Mouse (Mus musculus) liver, adult 2 months (tissue): ENCODE measurements around the gene 1810037I17Rik.

Experiments used
- CTCF ChIP-seq: fragments of 200-500 bp; IDR thresholded peaks from 2 replicates; pipeline ENCODE4 v1.5.1; 2011; ENCODE audit warnings: low read depth, low read length, control low read depth
- POLR2A ChIP-seq: fragments of 200-500 bp; IDR thresholded peaks from 2 replicates; pipeline ENCODE4 v1.6.1; 2011; ENCODE audit warnings: low read length, control low read depth; ENCODE audit not compliant: insufficient read depth; ENCODE audit errors: extremely low read depth

DNA sequence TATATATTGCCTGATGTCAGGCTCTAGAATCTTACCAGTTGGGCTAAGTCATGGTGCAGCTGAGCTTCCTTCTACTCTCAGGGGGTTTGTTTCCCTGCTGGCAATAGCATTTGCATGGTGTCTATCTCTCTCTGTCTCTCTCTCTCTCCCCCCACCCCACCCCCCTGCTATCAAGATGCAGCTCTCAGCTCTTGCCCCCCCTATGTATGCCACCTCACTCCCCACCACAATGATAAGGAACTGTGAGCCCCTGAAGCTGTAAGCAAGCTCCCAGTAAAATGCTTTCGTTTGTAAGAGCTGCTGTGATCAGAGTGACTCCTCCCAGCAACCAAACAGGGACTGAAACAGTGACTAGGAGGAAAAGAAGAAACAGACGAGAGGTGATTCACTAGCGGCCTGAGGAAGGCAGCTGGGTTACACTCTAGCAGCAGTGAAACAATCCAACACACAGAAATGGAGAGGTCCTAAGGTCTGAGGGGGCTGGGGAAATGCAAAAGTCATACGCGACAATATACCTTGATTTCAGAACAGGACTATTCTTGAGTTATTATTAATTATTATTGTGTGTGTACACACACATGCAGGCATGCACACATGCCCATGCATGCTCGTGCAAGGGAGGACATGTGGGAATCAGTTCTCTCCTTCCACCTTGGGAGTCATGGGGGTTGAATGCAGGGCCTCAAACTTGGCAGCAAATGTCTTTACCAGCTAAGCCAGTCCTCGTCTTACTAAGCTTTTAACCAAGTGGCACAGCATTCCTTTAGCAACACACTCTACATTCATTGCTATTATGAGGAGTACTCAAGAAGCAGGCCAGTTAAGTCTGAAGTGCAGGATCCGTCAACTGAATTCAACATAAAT lies 3.2 kb upstream of the 1810037I17Rik start:
- no peak for TF ChIP-seq POLR2A
- TF ChIP-seq CTCF = no peak
